Mouse (Mus musculus) MEL (cell line): ENCODE measurements around the gene Susd4.

Experiments used
- BHLHE40 ChIP-seq: IDR thresholded peaks from 2 replicates; pipeline ENCODE4 v1.6.1; 2012; ENCODE audit warnings: low read depth, mild to moderate bottlenecking, inconsistent platforms, low read length, improper control_type of control experiment, borderline replicate concordance
- CHD2 ChIP-seq: IDR thresholded peaks from 2 replicates; pipeline ENCODE4 v1.6.1; 2011; ENCODE audit warnings: low read length, improper control_type of control experiment
- CTCF ChIP-seq, 3 experiments: IDR thresholded peaks in 2 of 3; conservative IDR thresholded peaks in 1 of 3; 2 replicates each; pipeline ENCODE4 v1.5.1; 2011 to 2012; ENCODE audit warnings: low read length in 3 of 3, low read depth in 2 of 3, mild to moderate bottlenecking in 2 of 3, improper control_type of control experiment in 1 of 3, inconsistent platforms in 1 of 3, mixed read lengths in 1 of 3, moderate library complexity in 1 of 3; ENCODE audit not compliant: control insufficient read depth in 1 of 3, insufficient read depth in 1 of 3, poor library complexity in 1 of 3, severe bottlenecking in 1 of 3
- EP300 ChIP-seq, 2 experiments: IDR thresholded peaks; 2 replicates each; pipeline ENCODE4 v1.6.1; 2011; ENCODE audit warnings: improper control_type of control experiment in 2 of 2, low read length in 2 of 2, low read depth in 1 of 2, mild to moderate bottlenecking in 1 of 2
- HCFC1 ChIP-seq: IDR thresholded peaks from 2 replicates; pipeline ENCODE4 v1.6.1; 2012; ENCODE audit warnings: low read depth, mild to moderate bottlenecking, inconsistent platforms, low read length, improper control_type of control experiment, moderate library complexity
- POLR2A ChIP-seq, 2 experiments: IDR thresholded peaks; 2 replicates each; pipeline ENCODE4 v1.6.1; 2011 to 2012; ENCODE audit warnings: low read length in 2 of 2, mild to moderate bottlenecking in 2 of 2, control low read depth in 1 of 2, improper control_type of control experiment in 1 of 2, low read depth in 1 of 2, moderate library complexity in 1 of 2; ENCODE audit not compliant: control insufficient read depth in 1 of 2, insufficient read depth in 1 of 2, poor library complexity in 1 of 2
- ZKSCAN1 ChIP-seq: IDR thresholded peaks from 2 replicates; pipeline ENCODE4 v1.6.1; 2012; ENCODE audit warnings: low read depth, mild to moderate bottlenecking, inconsistent platforms, low read length, improper control_type of control experiment, moderate library complexity

DNA sequence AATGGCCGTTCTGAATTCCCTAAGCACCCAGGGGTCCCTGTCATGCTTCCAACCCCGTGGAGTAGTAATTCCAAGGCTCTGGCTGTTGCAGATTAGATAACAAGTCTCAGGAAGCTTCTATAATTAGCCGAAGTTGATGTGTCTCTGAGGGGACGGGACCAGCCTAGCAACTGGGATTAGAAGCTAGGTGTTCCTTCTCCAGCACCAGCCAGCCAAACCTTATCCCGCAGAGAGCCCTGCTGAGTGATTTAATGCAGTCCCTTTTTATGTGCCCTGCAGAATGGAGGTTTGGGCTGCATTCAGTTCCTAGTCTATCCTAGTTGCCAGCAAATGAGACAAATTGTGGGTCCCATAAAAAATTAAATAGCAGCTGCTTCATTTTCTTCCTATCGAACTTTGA lies 54.0 kb downstream of the Susd4 start:
- TF ChIP-seq ZKSCAN1 (no peak), BHLHE40 (no peak), HCFC1 (no peak), CTCF (IDR thresholded peaks at IDR 0.05 in 2 of 3, conservative IDR thresholded peaks at IDR 0.05 in 1 of 3; ENCODE audit: control insufficient read depth in 1 of 3, insufficient read depth in 1 of 3, low read depth in 2 of 3, low read length in 3 of 3, poor library complexity in 1 of 3, severe bottlenecking in 1 of 3) (no peak), EP300 (IDR thresholded peaks at IDR 0.05; ENCODE audit: low read depth in 1 of 2, low read length in 2 of 2) (no peak), POLR2A (IDR thresholded peaks at IDR 0.05; ENCODE audit: control insufficient read depth in 1 of 2, insufficient read depth in 1 of 2, low read depth in 1 of 2, low read length in 2 of 2, poor library complexity in 1 of 2) (no peak), CHD2 (no peak)
